Mouse (Mus musculus): ENCODE results near the gene Acadsb. TPM values are rescaled to one million over a fixed set of nuclear protein-coding genes. Genes with fewer than 3 reads are reported as not detected.

Acadsb gene
- 13.9 TPM for polyA plus RNA-seq (2015; fragmentation: Illumina TruSeq; extraction: RNeasy Lipid Tissue Mini Kit (QIAGEN cat#74804); ENCODE audit: insufficient read depth, low read depth, low replicate concordance)

GRCm38 (mm10) chr7:131410416-131411058, at the start of gene Acadsb, which contains the start of gene Ikzf5:
Gene Acadsb, plus strand, starts transcription at chr7:131410601.
Gene Ikzf5, minus strand, starts transcription at chr7:131410521.

GRCm38 (mm10) chr7:131362615-131363300, 47.6 kb upstream of the Acadsb start, which contains the start of gene 2310057M21Rik:
Gene 2310057M21Rik, minus strand, starts transcription at chr7:131362759.

GRCm38 (mm10) chr7:131370648-131371469, 39.5 kb upstream of the Acadsb start, which contains the start of gene Pstk:
Gene Pstk, plus strand, starts transcription at chr7:131371141.

Other genes with a start within 250 kb of the Acadsb start
- gene 5430419D17Rik, start 236.2 kb upstream of the Acadsb start, polyA plus RNA-seq (2015; fragmentation: Illumina TruSeq; extraction: RNeasy Lipid Tissue Mini Kit (QIAGEN cat#74804); ENCODE audit: insufficient read depth, low read depth, low replicate concordance) = 13.4 TPM
- 330 TPM for gene Cuzd1, start 88.3 kb upstream of the Acadsb start, polyA plus RNA-seq (2015; fragmentation: Illumina TruSeq; extraction: RNeasy Lipid Tissue Mini Kit (QIAGEN cat#74804); ENCODE audit: insufficient read depth, low read depth, low replicate concordance)
- not detected for gene Fam24b, start 81.1 kb upstream of the Acadsb start, polyA plus RNA-seq (2015; fragmentation: Illumina TruSeq; extraction: RNeasy Lipid Tissue Mini Kit (QIAGEN cat#74804); ENCODE audit: insufficient read depth, low read depth, low replicate concordance)
- gene Fam24a, start 76.7 kb upstream of the Acadsb start, polyA plus RNA-seq (2015; fragmentation: Illumina TruSeq; extraction: RNeasy Lipid Tissue Mini Kit (QIAGEN cat#74804); ENCODE audit: insufficient read depth, low read depth, low replicate concordance) = not detected
- 1.2 TPM for gene 2310057M21Rik, start 47.8 kb upstream of the Acadsb start, polyA plus RNA-seq (2015; fragmentation: Illumina TruSeq; extraction: RNeasy Lipid Tissue Mini Kit (QIAGEN cat#74804); ENCODE audit: insufficient read depth, low read depth, low replicate concordance)
- 8.9 TPM for gene Pstk, start 39.5 kb upstream of the Acadsb start, polyA plus RNA-seq (2015; fragmentation: Illumina TruSeq; extraction: RNeasy Lipid Tissue Mini Kit (QIAGEN cat#74804); ENCODE audit: insufficient read depth, low read depth, low replicate concordance)
- 3.4 TPM for gene Ikzf5, start 80 bp upstream of the Acadsb start, polyA plus RNA-seq (2015; fragmentation: Illumina TruSeq; extraction: RNeasy Lipid Tissue Mini Kit (QIAGEN cat#74804); ENCODE audit: insufficient read depth, low read depth, low replicate concordance)
- gene Hmx3, start 132.3 kb downstream of the Acadsb start, polyA plus RNA-seq (2015; fragmentation: Illumina TruSeq; extraction: RNeasy Lipid Tissue Mini Kit (QIAGEN cat#74804); ENCODE audit: insufficient read depth, low read depth, low replicate concordance) = not detected
- not detected for gene Hmx2, start 138.2 kb downstream of the Acadsb start, polyA plus RNA-seq (2015; fragmentation: Illumina TruSeq; extraction: RNeasy Lipid Tissue Mini Kit (QIAGEN cat#74804); ENCODE audit: insufficient read depth, low read depth, low replicate concordance)
- 8.7 TPM for gene Bub3, start 149.6 kb downstream of the Acadsb start, polyA plus RNA-seq (2015; fragmentation: Illumina TruSeq; extraction: RNeasy Lipid Tissue Mini Kit (QIAGEN cat#74804); ENCODE audit: insufficient read depth, low read depth, low replicate concordance)